Mouse (Mus musculus) frontal cortex, postnatal 25 days (tissue): ENCODE measurements around the gene Serpinb9.
"Not testable (repeated sequence)": the region's sequence is repeated elsewhere in the genome, so short reads cannot be mapped to it uniquely, and the experiment has no call there.

Experiments used
- DNase-seq, 2 experiments: peaks; one replicate each; pipeline ENCODE4 v3.0.0; 2022; ENCODE audit warnings: low spot score in 2 of 2

The Serpinb9 gene

DNA sequence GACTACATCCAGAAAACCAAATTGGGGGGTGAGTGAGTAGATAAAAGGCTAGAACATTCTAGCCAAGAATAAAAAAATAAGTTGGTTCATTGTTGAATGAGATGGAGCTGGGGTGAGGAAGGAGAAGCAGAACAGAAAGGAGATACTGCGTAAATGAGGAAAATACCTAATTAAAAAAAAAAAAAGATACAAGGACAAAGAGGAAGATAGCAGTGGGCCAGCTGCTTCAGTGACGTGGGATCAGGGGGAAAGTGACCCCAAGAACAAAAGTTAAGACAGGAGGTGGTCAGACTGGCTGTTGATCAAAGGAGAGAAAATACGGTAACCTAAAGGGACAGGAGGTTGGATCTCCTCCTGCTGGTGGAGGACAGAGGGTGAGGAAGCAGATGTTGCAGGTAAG, at the start of gene Serpinb9:
Gene Serpinb9 (plus strand): TSS at position 301 of the 400 bp plus-strand sequence.
- no peak for DNase-seq

- no peak for DNase-seq
These were observed 46.5 kb upstream of the Serpinb9 start for GRCm38 (mm10) chr13:32956537-32956936.

- no peak for DNase-seq
These were observed 45.1 kb upstream of the Serpinb9 start for GRCm38 (mm10) chr13:32957917-32958316.

DNA sequence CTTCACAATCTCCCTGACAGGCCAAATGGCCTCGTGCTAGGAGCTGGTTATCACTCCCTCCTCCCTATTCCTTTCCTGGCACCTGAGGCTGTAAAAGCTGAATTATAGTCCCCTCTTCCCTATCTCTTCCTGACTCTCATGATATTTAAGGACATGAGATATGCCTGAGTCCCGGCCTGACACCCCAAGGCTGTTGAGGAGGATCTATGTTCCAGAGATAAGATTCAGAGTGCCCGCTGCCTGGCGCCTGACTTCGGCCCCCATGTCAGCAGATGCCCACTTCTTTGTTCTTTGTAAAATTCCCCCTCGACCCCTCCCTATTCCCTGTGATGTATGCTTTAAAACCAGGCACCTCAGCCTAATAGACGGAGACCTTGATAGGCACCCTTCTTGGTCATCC, 44.5 kb upstream of the Serpinb9 start:
- not testable (repeated sequence) for DNase-seq

- DNase-seq = no peak
These were observed 38.9 kb upstream of the Serpinb9 start for GRCm38 (mm10) chr13:32963990-32964753.

DNA sequence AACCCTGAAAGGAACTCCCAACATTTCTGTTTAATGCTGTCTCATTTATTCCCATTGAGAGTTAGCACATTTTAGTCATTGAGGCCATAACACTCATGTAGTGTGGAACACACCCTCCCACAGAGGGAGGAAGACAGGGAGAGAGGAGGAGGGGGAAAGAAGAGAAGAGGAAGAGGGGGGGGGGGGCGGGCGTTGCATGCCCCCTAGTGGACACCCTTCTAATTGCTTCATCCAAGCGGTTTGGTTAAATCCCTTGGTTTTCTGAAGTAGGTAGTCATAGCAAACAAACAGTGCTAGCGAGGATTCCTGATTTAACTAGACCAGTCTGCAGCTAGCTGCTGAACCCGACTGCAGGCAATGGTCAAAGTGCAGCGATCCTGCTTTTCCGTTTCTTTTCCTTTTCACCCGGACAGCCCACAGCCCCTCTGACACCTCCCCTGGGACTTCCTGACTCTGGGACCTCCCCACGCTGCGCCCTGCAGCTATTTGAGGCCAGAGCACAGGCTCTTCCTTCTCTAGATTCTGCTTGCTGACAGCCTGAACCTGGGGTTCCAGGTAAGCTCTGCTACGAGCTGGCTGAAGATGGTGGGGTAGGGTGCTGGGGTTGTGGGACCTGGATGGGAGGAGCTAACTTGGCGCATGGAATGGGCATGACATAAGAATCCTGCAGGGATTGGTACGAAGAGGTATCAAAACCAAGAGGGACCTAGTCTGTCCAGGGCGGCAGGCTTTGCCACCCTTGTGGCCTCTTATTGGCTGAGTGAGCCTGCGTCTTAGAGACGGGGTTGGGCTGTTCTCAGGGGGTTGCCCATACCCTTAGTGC, 37.9 kb upstream of the Serpinb9 start, which contains the start of gene Serpinb6b:
Gene Serpinb6b (plus strand): TSS at position 221 of the 823 bp plus-strand sequence.
- DNase-seq = no peak

DNA sequence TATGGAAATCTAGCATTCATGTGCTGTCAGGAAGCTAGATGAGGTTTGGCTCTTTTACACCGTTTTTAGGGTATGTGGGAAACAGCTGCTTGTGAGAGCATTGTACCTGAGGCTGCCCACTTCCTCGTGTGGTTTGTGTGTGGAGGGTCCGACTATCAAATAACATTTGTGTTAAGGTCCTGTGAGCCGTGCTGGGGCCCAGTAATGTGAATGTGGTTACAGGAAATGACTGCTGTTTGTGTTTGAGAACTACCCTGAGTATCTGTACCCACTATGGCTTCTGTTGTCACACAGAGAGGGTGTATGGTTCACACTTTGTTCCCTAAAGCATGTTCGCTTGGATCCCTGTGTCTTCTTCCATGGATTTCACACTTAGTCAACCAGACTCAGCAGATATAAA, 36.9 kb upstream of the Serpinb9 start:
- no peak for DNase-seq

GRCm38 (mm10) chr13:32967233-32967632, 35.8 kb upstream of the Serpinb9 start:
- DNase-seq = no peak

GRCm38 (mm10) chr13:32968353-32968984, 34.6 kb upstream of the Serpinb9 start:
- no peak for DNase-seq

DNA sequence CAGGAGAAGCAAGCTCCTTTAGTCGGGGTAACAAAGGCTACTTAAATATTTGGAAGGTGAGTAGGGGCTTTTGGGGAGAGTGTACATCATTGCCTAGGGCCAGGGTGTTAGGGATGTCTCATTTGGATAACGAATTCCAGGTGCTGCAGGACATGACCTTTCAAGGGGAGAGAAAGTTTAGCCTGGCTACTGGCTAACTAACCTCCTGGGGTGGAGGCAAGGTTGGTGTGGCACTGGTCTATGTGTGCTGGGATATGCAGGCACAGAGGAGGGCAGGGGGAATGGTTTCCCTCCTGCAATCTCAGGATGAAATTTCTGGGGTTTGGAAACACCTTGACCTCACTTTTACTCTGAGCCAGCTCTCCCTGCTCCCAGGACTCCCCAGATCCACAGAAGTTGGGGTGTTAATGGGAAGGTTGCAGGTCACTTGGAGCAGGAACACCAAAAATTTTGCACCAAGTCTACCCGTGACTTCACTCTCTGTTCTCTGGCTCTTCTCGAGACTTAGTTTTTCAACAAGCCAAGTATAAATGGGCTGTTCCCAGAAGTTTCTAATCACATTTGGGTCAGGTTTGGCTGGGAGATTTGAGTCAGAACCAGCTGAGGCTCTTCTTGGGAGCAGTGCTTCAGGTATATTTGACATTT, 33.9 kb upstream of the Serpinb9 start:
- DNase-seq = no peak

GRCm38 (mm10) chr13:32969641-32970040, 33.4 kb upstream of the Serpinb9 start:
- no peak for DNase-seq

- no peak for DNase-seq
These were observed 32.3 kb upstream of the Serpinb9 start for GRCm38 (mm10) chr13:32970776-32971175.

DNA sequence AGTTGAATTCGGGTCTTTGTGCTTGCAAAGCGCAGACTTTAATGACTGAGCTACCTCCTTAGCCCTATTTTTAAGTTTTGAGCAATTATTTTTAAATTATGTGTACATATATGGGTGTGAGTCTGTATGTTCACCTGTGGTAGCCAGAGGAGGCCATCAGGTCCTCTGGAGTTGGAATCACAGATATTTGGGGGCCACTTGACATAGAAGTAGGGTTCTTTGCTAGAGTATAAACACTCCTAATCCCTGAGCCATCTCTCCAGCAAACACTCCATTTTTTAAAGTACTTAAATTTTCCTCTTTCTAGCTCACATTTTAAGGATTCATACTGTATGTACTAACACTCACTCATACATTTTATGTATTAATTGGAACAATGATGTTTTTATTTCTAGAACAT, 28.8 kb upstream of the Serpinb9 start:
- DNase-seq = no peak

- no peak for DNase-seq
These were observed 28.1 kb upstream of the Serpinb9 start for GRCm38 (mm10) chr13:32974889-32975460.

GRCm38 (mm10) chr13:32975710-32976109, 27.3 kb upstream of the Serpinb9 start:
- no peak for DNase-seq

DNA sequence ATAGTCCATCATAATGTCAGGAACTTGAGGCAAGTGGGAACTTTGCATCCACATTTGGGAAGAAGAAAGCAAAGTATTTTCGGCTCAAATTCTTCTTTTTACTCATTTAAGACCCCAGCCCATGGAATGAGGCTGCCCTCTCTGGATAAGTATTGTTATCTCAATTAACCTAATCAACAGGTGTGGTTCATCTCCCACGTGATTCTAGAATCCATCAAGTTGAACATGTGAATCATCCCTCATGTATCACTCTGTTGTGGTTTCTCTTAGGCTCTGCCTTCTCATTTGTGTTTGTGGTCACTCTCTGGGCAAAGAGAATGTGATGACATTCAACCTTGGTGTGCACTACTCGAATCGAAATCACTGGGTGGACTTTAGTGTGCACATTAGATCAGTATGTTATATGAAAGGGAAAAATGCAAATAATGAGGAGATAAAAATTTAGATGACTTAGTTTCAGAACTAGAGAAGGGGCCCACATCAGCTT, 20.5 kb upstream of the Serpinb9 start:
- DNase-seq = no peak

- no peak for DNase-seq
These were observed 16.8 kb upstream of the Serpinb9 start for GRCm38 (mm10) chr13:32986256-32986655.

DNA sequence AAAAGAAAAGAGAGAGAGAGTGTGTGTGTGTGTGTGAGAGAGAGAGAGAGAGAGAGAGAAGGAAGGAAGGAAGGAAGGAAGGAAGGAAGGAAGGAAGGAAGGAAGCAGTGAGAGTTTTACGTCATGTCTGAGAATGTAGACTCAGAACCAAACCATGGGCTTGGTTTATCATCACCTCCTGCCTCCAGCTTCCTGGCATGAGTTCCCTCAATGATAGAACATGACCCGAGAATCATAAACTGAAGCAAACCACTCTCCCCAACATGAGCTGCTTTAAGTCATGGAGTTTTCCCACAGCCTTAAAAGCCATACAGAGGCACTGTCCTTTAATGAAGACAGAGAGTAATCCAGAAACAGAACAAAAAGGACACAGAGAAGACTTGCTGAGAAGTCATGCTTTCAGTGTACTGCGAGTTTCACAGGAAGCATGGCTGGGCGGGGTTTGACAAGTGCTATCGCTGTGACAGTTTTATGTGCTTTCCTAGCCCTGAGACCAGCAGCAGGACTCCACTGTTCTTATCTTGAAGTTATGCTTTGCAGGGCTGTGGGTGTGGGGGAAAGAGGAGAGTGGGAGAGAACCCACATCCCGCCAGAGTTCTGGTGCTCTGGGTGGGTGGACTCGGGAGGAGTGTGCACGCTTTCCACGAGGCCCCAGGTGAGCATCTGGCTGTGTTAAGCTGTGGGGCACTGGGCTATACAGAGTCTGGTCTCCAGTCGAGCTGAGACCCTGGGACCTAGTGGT, 9.7 kb upstream of the Serpinb9 start:
- no peak for DNase-seq

- no peak for DNase-seq
These were observed 9.2 kb upstream of the Serpinb9 start for GRCm38 (mm10) chr13:32993894-32994242.

DNA sequence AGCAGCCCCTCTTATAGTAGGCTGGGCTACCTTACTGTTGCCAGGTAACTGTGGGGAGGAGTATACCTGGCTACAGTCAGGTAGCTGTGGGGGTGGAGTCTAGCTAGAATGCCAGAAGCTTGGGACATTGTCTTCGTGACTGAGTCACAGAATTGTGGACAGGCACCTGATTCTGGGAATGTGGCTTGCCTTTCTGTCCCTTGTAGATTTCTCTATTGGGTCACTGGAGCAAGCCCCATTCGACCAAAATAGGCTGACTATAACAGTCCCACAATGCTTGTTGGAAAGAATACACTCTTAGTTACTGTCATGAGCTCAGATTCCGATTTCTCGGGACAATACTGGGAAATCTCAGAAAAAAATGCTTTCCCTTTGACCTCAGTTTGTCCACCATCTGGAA, 8.0 kb upstream of the Serpinb9 start:
- DNase-seq = no peak

GRCm38 (mm10) chr13:33001341-33001740, 1.7 kb upstream of the Serpinb9 start:
- no peak for DNase-seq
